Mouse (Mus musculus): ENCODE results near the gene Dpep2nb.
"Not testable (repeated sequence)": the region's sequence is repeated elsewhere in the genome, so short reads cannot be mapped to it uniquely, and the experiment has no call there.

The Dpep2nb gene

GRCm38 (mm10) chr8:106005875-106006274 is at the start of gene Dpep2nb:
Gene Dpep2nb (minus strand): TSS chr8:106005975.
- no peak for DNase-seq (ENCODE audit: low read depth in 2 of 2, low spot score in 2 of 2)

GRCm38 (mm10) chr8:106055038-106055437 is 49.3 kb upstream of the Dpep2nb start:
- no peak for DNase-seq (ENCODE audit: low read depth in 2 of 2, low spot score in 2 of 2)

- DNase-seq (ENCODE audit: low read depth in 2 of 2, low spot score in 2 of 2): peak; percentile 86 to 90
These were observed 48.5 kb upstream of the Dpep2nb start for GRCm38 (mm10) chr8:106054190-106054811.

- peak; percentile 67 to 68 for DNase-seq (ENCODE audit: low read depth in 2 of 2, low spot score in 2 of 2)
These were observed 46.8 kb upstream of the Dpep2nb start for GRCm38 (mm10) chr8:106052510-106053089.

- DNase-seq (ENCODE audit: low read depth in 2 of 2, low spot score in 2 of 2): no peak
These were observed 45.3 kb upstream of the Dpep2nb start for GRCm38 (mm10) chr8:106051068-106051467.

GRCm38 (mm10) chr8:106049840-106050239 is 44.1 kb upstream of the Dpep2nb start:
- no peak for DNase-seq (ENCODE audit: low read depth in 2 of 2, low spot score in 2 of 2)

- no peak for DNase-seq (ENCODE audit: low read depth in 2 of 2, low spot score in 2 of 2)
These were observed 42.3 kb upstream of the Dpep2nb start for GRCm38 (mm10) chr8:106047854-106048630.

GRCm38 (mm10) chr8:106046872-106047559 is 41.2 kb upstream of the Dpep2nb start:
- DNase-seq (ENCODE audit: low read depth in 2 of 2, low spot score in 2 of 2): no peak

GRCm38 (mm10) chr8:106044151-106044550 is 38.4 kb upstream of the Dpep2nb start:
- no peak for DNase-seq (ENCODE audit: low read depth in 2 of 2, low spot score in 2 of 2)

GRCm38 (mm10) chr8:106043055-106043454 is 37.3 kb upstream of the Dpep2nb start:
- no peak for DNase-seq (ENCODE audit: low read depth in 2 of 2, low spot score in 2 of 2)

- DNase-seq (ENCODE audit: low read depth in 2 of 2, low spot score in 2 of 2): no peak
These were observed 34.4 kb upstream of the Dpep2nb start for GRCm38 (mm10) chr8:106040218-106040617.

- DNase-seq (ENCODE audit: low read depth in 2 of 2, low spot score in 2 of 2): no peak
These were observed 33.8 kb upstream of the Dpep2nb start for GRCm38 (mm10) chr8:106039605-106040004.

GRCm38 (mm10) chr8:106038721-106039120 is 32.9 kb upstream of the Dpep2nb start:
- DNase-seq (ENCODE audit: low read depth in 2 of 2, low spot score in 2 of 2): no peak

- peak; percentile 75 to 83 for DNase-seq (ENCODE audit: low read depth in 2 of 2, low spot score in 2 of 2)
These were observed 16.7 kb upstream of the Dpep2nb start for GRCm38 (mm10) chr8:106022483-106022882.

GRCm38 (mm10) chr8:106018039-106018438 is 12.3 kb upstream of the Dpep2nb start:
- DNase-seq (ENCODE audit: low read depth in 2 of 2, low spot score in 2 of 2): no peak

- peak in 1 of 2 experiments; percentile 27 for DNase-seq (ENCODE audit: low read depth in 2 of 2, low spot score in 2 of 2)
These were observed 11.4 kb upstream of the Dpep2nb start for GRCm38 (mm10) chr8:106017130-106017529.

GRCm38 (mm10) chr8:106016284-106016683 is 10.5 kb upstream of the Dpep2nb start:
- no peak for DNase-seq (ENCODE audit: low read depth in 2 of 2, low spot score in 2 of 2)

GRCm38 (mm10) chr8:106012203-106012602 is 6.4 kb upstream of the Dpep2nb start:
- not testable (repeated sequence) for DNase-seq (ENCODE audit: low read depth in 2 of 2, low spot score in 2 of 2)

GRCm38 (mm10) chr8:106011643-106011986 is 5.8 kb upstream of the Dpep2nb start, which contains the start of gene Ddx28:
Gene Ddx28 (minus strand): TSS chr8:106011882.
- no peak for DNase-seq (ENCODE audit: low read depth in 2 of 2, low spot score in 2 of 2)

- peak; percentile 70 to 80 for DNase-seq (ENCODE audit: low read depth in 2 of 2, low spot score in 2 of 2)
These were observed 5.2 kb upstream of the Dpep2nb start for GRCm38 (mm10) chr8:106010748-106011642.

GRCm38 (mm10) chr8:106007891-106008290 is 2.1 kb upstream of the Dpep2nb start:
- DNase-seq (ENCODE audit: low read depth in 2 of 2, low spot score in 2 of 2): not testable (repeated sequence)

All from CD8-positive naive resting alpha-beta T cell, adult 2 months (primary cell).